Mouse (Mus musculus): Measurements from ENCODE around the gene Gm49325. TPM values are rescaled to one million over a fixed set of nuclear protein-coding genes. Genes with fewer than 3 reads are reported as not detected.

The Gm49325 gene
- polyA plus RNA-seq, 1 experiment from 2014 or later: 5.5 TPM

DNA sequence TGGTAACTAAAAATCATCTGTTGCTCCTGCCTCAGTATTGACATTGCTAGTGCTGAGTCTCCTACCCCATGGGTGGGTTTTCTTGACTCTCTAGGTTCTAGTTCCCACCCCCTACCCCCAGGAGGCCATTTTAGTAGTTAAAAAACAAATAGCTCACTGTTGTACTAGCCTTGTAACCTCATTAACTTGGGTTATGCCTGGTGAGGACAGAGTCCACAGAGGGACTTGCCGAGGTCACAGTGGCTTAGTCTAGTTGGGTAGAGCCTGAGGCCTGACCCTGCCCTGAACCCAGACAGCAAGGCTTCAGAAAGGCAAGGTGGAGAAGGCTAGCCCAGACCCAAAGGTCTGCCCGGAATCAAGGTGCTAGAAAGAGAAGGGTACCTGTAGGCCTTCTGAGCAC, 18.0 kb upstream of the Gm49325 start:
- in situ Hi-C loops (cut with MboI; ENCODE audit: low pct_unique_long_range_greater_than_20kb): no loop called here
- ATAC-seq (no peak), DNase-seq (ENCODE audit: low read depth, low spot score) (no peak)
- no peaks in the 10 kb centered on the region for H3K27me3 ChIP-seq
- POLR2A ChIA-PET: interaction anchor here (0.6 kb wide), 1 partner anchor 25 kb away, joined by 3 read pairs; no protein-coding TSS in a partner anchor
- TF ChIP-seq CTCF (IDR thresholded peaks at IDR 0.05): no peak
- CTCF ChIA-PET: interaction anchor here (2.7 kb wide), 1 partner anchor 17 kb away, joined by 6 read pairs; no protein-coding TSS in a partner anchor

GRCm38 (mm10) chr10:77589117-77589516, 16.9 kb upstream of the Gm49325 start:
- ChIA-PET CTCF (interaction anchor here (1.5 to 2.1 kb wide), 2 partner anchors 16 to 73 kb away, joined by 3 to 6 read pairs; no protein-coding TSS in a partner anchor), POLR2A (no interaction called here)

GRCm38 (mm10) chr10:77589749-77590148, 16.2 kb upstream of the Gm49325 start:
- no peak for ATAC-seq
- no peak for TF ChIP-seq CTCF (IDR thresholded peaks at IDR 0.05)
- in situ Hi-C loops (cut with MboI; ENCODE audit: low pct_unique_long_range_greater_than_20kb): no loop called here
- ChIA-PET POLR2A (interaction anchor here (0.6 kb wide), 1 partner anchor 238 kb away, joined by 3 read pairs; no protein-coding TSS in a partner anchor), CTCF (interaction anchor here (0.8 to 2.1 kb wide), 5 partner anchors 9 to 328 kb away, joined by 3 to 6 read pairs (median 3); partner anchors contain the start of gene Pttg1ip)
- DNase-seq (ENCODE audit: low read depth, low spot score): no peak
- no peaks in the 10 kb centered on the region for H3K27me3 ChIP-seq

More at GRCm38 (mm10) chr10:77589117-77589516, 16.9 kb upstream of the Gm49325 start:
- H3K27me3 ChIP-seq: no peaks in the 10 kb centered on the region
- DNase-seq (ENCODE audit: low read depth, low spot score) (no peak), ATAC-seq (no peak)
- TF ChIP-seq CTCF (IDR thresholded peaks at IDR 0.05): no peak
- in situ Hi-C loops (cut with MboI; ENCODE audit: low pct_unique_long_range_greater_than_20kb): no loop called here

GRCm38 (mm10) chr10:77590812-77591211, 15.2 kb upstream of the Gm49325 start:
- TF ChIP-seq CTCF (IDR thresholded peaks at IDR 0.05): no peak
- CTCF ChIA-PET: interaction anchor here (1.0 to 2.1 kb wide), 7 partner anchors 10 to 274 kb away, joined by 3 to 6 read pairs (median 3); partner anchors contain the start of gene Pttg1ip
- no peak for DNase-seq (ENCODE audit: low read depth, low spot score)
- in situ Hi-C loops (cut with MboI; ENCODE audit: low pct_unique_long_range_greater_than_20kb): no loop called here
- ATAC-seq: peak; percentile 60
- POLR2A ChIA-PET: no interaction called here
- H3K27me3 ChIP-seq: no peaks in the 10 kb centered on the region

GRCm38 (mm10) chr10:77591546-77591945, 14.5 kb upstream of the Gm49325 start:
- in situ Hi-C loops (cut with MboI; ENCODE audit: low pct_unique_long_range_greater_than_20kb): no loop called here

DNA sequence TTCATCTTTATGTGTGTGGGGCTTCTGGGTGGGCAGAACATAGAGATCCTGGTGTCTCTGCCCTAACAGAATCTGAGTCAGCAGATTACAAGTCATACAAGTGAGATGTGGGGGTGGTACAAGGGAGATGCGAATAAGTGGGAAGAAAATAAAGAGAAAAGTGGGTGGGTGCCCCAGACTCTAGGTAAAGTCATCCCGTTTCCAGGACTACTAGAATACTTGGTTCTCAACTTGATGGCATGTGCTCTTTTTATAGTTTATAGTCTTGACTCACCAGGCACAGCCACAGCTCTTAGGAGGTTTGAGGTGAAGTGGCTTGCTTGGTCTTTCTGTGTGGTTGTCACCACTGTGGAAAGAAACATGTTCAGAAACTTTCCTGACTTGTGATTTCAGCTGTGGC, 9.9 kb upstream of the Gm49325 start:
- TF ChIP-seq CTCF (IDR thresholded peaks at IDR 0.05): no peak
- POLR2A ChIA-PET: no interaction called here
- ATAC-seq (no peak), DNase-seq (ENCODE audit: low read depth, low spot score) (no peak)
- in situ Hi-C loops (cut with MboI; ENCODE audit: low pct_unique_long_range_greater_than_20kb): no loop called here
- H3K27me3 ChIP-seq: no peaks in the 10 kb centered on the region
- CTCF ChIA-PET: interaction anchor here (1.2 to 1.5 kb wide), 2 partner anchors 9 to 11 kb away, joined by 3 to 5 read pairs; no protein-coding TSS in a partner anchor

More at GRCm38 (mm10) chr10:77591546-77591945, 14.5 kb upstream of the Gm49325 start:
- CTCF ChIA-PET: interaction anchor here (1.0 to 2.1 kb wide), 3 partner anchors 21 to 273 kb away, joined by 3 to 5 read pairs (median 3); no protein-coding TSS in a partner anchor
- ATAC-seq (no peak), DNase-seq (ENCODE audit: low read depth, low spot score) (no peak)
- no peaks in the 10 kb centered on the region for H3K27me3 ChIP-seq
- TF ChIP-seq CTCF (IDR thresholded peaks at IDR 0.05): no peak
- POLR2A ChIA-PET: interaction anchor here (1.1 kb wide), 1 partner anchor 9 kb away, joined by 4 read pairs; the partner anchor contains the start of gene Pttg1ip

DNA sequence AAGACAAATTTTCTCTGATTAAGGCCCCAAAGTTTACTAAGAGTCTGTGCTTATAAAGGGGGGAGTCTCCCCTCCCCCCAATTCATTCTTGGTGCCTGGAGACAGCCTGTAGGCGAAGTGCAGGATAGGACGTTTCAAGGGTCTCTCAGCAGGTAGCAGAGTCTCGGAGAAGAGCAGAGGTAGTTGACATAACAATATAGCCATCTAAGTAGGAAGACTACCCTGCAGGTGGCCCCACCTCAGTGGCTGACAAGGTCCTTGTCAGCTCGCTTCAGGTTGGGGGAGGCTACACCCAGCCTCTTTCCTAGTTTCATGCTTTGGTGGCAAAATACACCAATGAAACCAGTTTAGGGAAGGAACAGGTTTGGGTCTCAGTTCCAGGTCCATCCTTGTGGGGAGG, 3.0 kb upstream of the Gm49325 start:
- no peak for DNase-seq (ENCODE audit: low read depth, low spot score)
- no peak for ATAC-seq
- no peak for TF ChIP-seq CTCF (IDR thresholded peaks at IDR 0.05)
- in situ Hi-C loops (cut with MboI; ENCODE audit: low pct_unique_long_range_greater_than_20kb): loop anchor here (5.0 kb wide), 1 partner anchor 86 kb away; the partner anchor contains the start of gene Fam207a
- CTCF ChIA-PET: interaction anchor here (0.9 to 2.1 kb wide), 3 partner anchors 9 to 86 kb away, joined by 3 to 5 read pairs (median 5); no protein-coding TSS in a partner anchor
- no peaks in the 10 kb centered on the region for H3K27me3 ChIP-seq
- POLR2A ChIA-PET: no interaction called here

GRCm38 (mm10) chr10:77604111-77604510, 1.9 kb upstream of the Gm49325 start:
- CTCF ChIA-PET: interaction anchor here (1.5 kb wide), 3 partner anchors 7 to 17 kb away, joined by 5 to 6 read pairs (median 6); no protein-coding TSS in a partner anchor
- ATAC-seq: no peak
- POLR2A ChIA-PET: no interaction called here
- no peak for DNase-seq (ENCODE audit: low read depth, low spot score)
- no peak for TF ChIP-seq CTCF (IDR thresholded peaks at IDR 0.05)
- H3K27me3 ChIP-seq: no peaks in the 10 kb centered on the region
- in situ Hi-C loops (cut with MboI; ENCODE audit: low pct_unique_long_range_greater_than_20kb): loop anchor here (5.0 kb wide), 1 partner anchor 87 kb away; the partner anchor contains the start of gene Fam207a

GRCm38 (mm10) chr10:77604958-77605357, 1.0 kb upstream of the Gm49325 start:
- CTCF ChIA-PET: interaction anchor here (1.1 to 1.5 kb wide), 6 partner anchors 8 to 20 kb away, joined by 3 to 7 read pairs (median 6); no protein-coding TSS in a partner anchor
- DNase-seq (ENCODE audit: low read depth, low spot score): no peak
- no peak for ATAC-seq
- H3K27me3 ChIP-seq: no peaks in the 10 kb centered on the region
- POLR2A ChIA-PET: interaction anchor here (0.6 kb wide), 1 partner anchor 409 kb away, joined by 3 read pairs; no protein-coding TSS in a partner anchor
- no peak for TF ChIP-seq CTCF (IDR thresholded peaks at IDR 0.05)
- in situ Hi-C loops (cut with MboI; ENCODE audit: low pct_unique_long_range_greater_than_20kb): loop anchor here (5.0 kb wide), 1 partner anchor 88 kb away; the partner anchor contains the start of gene Fam207a

GRCm38 (mm10) chr10:77605368-77605767, 629 bp upstream of the Gm49325 start:
- in situ Hi-C loops (cut with MboI; ENCODE audit: low pct_unique_long_range_greater_than_20kb): no loop called here
- DNase-seq (ENCODE audit: low read depth, low spot score) (no peak), ATAC-seq (no peak)

GRCm38 (mm10) chr10:77606855-77607254, 858 bp downstream of the Gm49325 start:
- no peak for DNase-seq (ENCODE audit: low read depth, low spot score)
- no peak for ATAC-seq
- in situ Hi-C loops (cut with MboI; ENCODE audit: low pct_unique_long_range_greater_than_20kb): no loop called here
- CTCF ChIA-PET: interaction anchor here (0.9 kb wide), 1 partner anchor 10 kb away, joined by 3 read pairs; no protein-coding TSS in a partner anchor
- POLR2A ChIA-PET: interaction anchor here (0.9 to 1.0 kb wide), 2 partner anchors 16 to 89 kb away, joined by 3 to 4 read pairs; no protein-coding TSS in a partner anchor
- no peaks in the 10 kb centered on the region for H3K27me3 ChIP-seq
- no peak for TF ChIP-seq CTCF (IDR thresholded peaks at IDR 0.05)

More at GRCm38 (mm10) chr10:77605368-77605767, 629 bp upstream of the Gm49325 start:
- POLR2A ChIA-PET: interaction anchor here (0.6 kb wide), 1 partner anchor 408 kb away, joined by 3 read pairs; no protein-coding TSS in a partner anchor
- CTCF ChIA-PET: interaction anchor here (1.1 to 1.5 kb wide), 6 partner anchors 9 to 21 kb away, joined by 3 to 7 read pairs (median 6); no protein-coding TSS in a partner anchor
- no peaks in the 10 kb centered on the region for H3K27me3 ChIP-seq
- no peak for TF ChIP-seq CTCF (IDR thresholded peaks at IDR 0.05)
